28 mouse cellular contexts compared by ENCODE assay signal in the genomic region with DNA sequence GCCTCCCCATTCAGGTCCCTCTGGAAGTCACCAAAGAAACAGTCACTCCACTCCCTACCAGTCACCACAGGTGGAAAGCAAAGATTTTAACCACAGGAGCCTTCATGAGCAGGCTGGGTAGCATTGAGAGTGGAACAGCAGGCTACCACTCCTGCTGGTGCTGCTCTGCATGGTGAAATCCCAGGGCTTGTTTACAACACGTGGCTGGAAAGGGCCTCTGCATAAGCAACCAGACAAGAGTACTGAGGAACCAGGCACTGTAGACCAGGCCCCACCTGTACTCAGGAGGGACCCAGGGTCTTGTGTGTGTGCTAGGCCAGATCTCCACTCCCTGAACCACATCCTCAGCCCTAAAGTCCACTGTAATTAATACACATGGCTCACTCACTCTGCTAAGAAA. TPM values are rescaled to one million over a fixed set of nuclear protein-coding genes. Genes with fewer than 3 reads are reported as not detected.
DNase-seq lines count a peak whose midpoint lies in the region; ATAC-seq and TF ChIP-seq lines count a peak whose summit lies in the region.
"Had no signal": no experiment of that assay in that cellular context is flagged by ENCODE, and none has a peak within 500 bp of the region (broad histone marks: within the 10 kb centered on the region; RNA-seq: fewer than 3 reads in every experiment).

No protein-coding gene starts in this region.

- TF ChIP-seq POLR2A in kidney, adult 2 months (IDR thresholded peaks at IDR 0.05; ENCODE audit: low read depth, low read length), result no peak

- H3K27ac ChIP-seq in gastrocnemius, adult 2 months, result peak overlapping the region; percentile 99
- H3K27ac ChIP-seq in kidney, adult 2 months (ENCODE audit: insufficient read depth, low read depth, low read length), result peak overlapping the region; percentile 73
- no peak overlapping the region for H3K27ac ChIP-seq in midbrain, embryonic 11.5 days (ENCODE audit: low read depth, low read length)
- H3K27ac ChIP-seq in midbrain, embryonic 10.5 days (replicated peaks), result no peak overlapping the region
- H3K27ac ChIP-seq: forebrain, embryonic 13.5 days; hindbrain, embryonic 12.5 days; hindbrain, postnatal 0 days; macrophage; midbrain, embryonic 15.5 days had no signal

- ATAC-seq in midbrain, embryonic 11.5 days (ENCODE audit: low FRiP score), result no peak
- ATAC-seq: forebrain, embryonic 13.5 days; hindbrain, postnatal 0 days; lung, postnatal 0 days; midbrain, embryonic 15.5 days had no signal

- H3K27me3 ChIP-seq in kidney, adult 2 months (replicated peaks; ENCODE audit: control insufficient read depth, insufficient read depth, low read length), result no peaks in the 10 kb centered on the region
- no peaks in the 10 kb centered on the region for H3K27me3 ChIP-seq in midbrain, embryonic 11.5 days (ENCODE audit: control insufficient read depth, insufficient read depth, low read length)
- H3K27me3 ChIP-seq in midbrain, embryonic 10.5 days (ENCODE audit: low read depth, poor library complexity, severe bottlenecking), result no peaks in the 10 kb centered on the region
- H3K27me3 ChIP-seq: forebrain, embryonic 13.5 days; hindbrain, embryonic 12.5 days; intestine, embryonic 15.5 days; kidney, embryonic 15.5 days; midbrain, embryonic 15.5 days had no signal

- H3K36me3 ChIP-seq in kidney, adult 2 months (ENCODE audit: control insufficient read depth, insufficient read depth, low read length), result 0 out of 2 replicates have a peak, but pooled peaks cover 1% of the 10 kb centered on the region
- H3K36me3 ChIP-seq in midbrain, embryonic 11.5 days (ENCODE audit: control insufficient read depth, insufficient read depth, low read length), result no peaks in the 10 kb centered on the region
- H3K36me3 ChIP-seq in midbrain, embryonic 10.5 days, result no peaks in the 10 kb centered on the region
- H3K36me3 ChIP-seq: heart, embryonic 12.5 days; hindbrain, embryonic 12.5 days; kidney, embryonic 15.5 days; midbrain, embryonic 15.5 days had no signal

- intact Hi-C loops in gastrocnemius, adult 2 months (cut with DNase I), result loop anchor here (1.0 to 2.0 kb wide), 2 partner anchors 14 to 39 kb away; no protein-coding TSS in a partner anchor
- intact Hi-C loops in gastrocnemius, postnatal 36 days (cut with DNase I), result no loop called here
- intact Hi-C loops in left cerebral cortex, postnatal 14 days (cut with DNase I), result loop anchor here (10.0 kb wide), 1 partner anchor 248 kb away; no protein-coding TSS in a partner anchor

- no peak overlapping the region for H3K4me2 ChIP-seq in midbrain, embryonic 11.5 days
- H3K4me2 ChIP-seq: forebrain, embryonic 13.5 days; heart, embryonic 12.5 days; hindbrain, embryonic 12.5 days; intestine, embryonic 15.5 days; kidney, embryonic 15.5 days; midbrain, embryonic 15.5 days had no signal

- TF ChIP-seq CTCF in gastrocnemius, adult 2 months (IDR thresholded peaks at IDR 0.05), result no peak
- no peak for TF ChIP-seq CTCF in kidney, adult 2 months (conservative IDR thresholded peaks at IDR 0.05; ENCODE audit: insufficient read depth, insufficient read length, low read depth, low read length)

- peaks cover 55% of the 10 kb centered on the region for H3K4me1 ChIP-seq in kidney, adult 2 months (ENCODE audit: control insufficient read depth, insufficient read depth, low read length)
- H3K4me1 ChIP-seq in midbrain, embryonic 11.5 days (ENCODE audit: control insufficient read depth, insufficient read depth, low read length), result no peaks in the 10 kb centered on the region
- H3K4me1 ChIP-seq in midbrain, embryonic 10.5 days, result no peaks in the 10 kb centered on the region
- H3K4me1 ChIP-seq: forebrain, embryonic 13.5 days; hindbrain, embryonic 12.5 days; midbrain, embryonic 15.5 days had no signal

- H3K4me3 ChIP-seq in gastrocnemius, adult 2 months, result peak overlapping the region; percentile 47
- no peak overlapping the region for H3K4me3 ChIP-seq in kidney, adult 2 months (ENCODE audit: insufficient read depth, low read depth, low read length)
- H3K4me3 ChIP-seq in midbrain, embryonic 11.5 days (ENCODE audit: low read depth, low read length), result no peak overlapping the region
- no peak overlapping the region for H3K4me3 ChIP-seq in midbrain, embryonic 10.5 days
- H3K4me3 ChIP-seq: forebrain, embryonic 13.5 days; heart, embryonic 12.5 days; hindbrain, embryonic 12.5 days; intestine, embryonic 15.5 days; kidney, embryonic 15.5 days; midbrain, embryonic 15.5 days had no signal

- DNase-seq in gastrocnemius, adult 2 months, result peak; percentile 18
- no peak for DNase-seq in gastrocnemius, postnatal 36 days
- DNase-seq in kidney, adult 2 months, result no peak
- no peak for DNase-seq in kidney, postnatal 4 days
- DNase-seq in midbrain, embryonic 11.5 days (ENCODE audit: low spot score, missing footprints), result peak; percentile 49
- no peak for DNase-seq in midbrain, embryonic 10.5 days (ENCODE audit: low spot score)
- DNase-seq in left cerebral cortex, postnatal 14 days (ENCODE audit: low spot score in 2 of 2), result no peak
- DNase-seq: cerebellum, adult 11 months; cerebellum, adult 9-10 months; cerebellum, postnatal 36 days; gastrocnemius, postnatal 14 days; heart, adult 18-20 months; layer of hippocampus, adult 9-11 months; liver; lung, adult 18-20 months; right cerebral cortex, postnatal 25 days; spleen, adult 18-20 months; thymus, adult 2 months; thymus, postnatal 36 days had no signal

- WGBS in kidney, adult 2 months, result 7% methylated on average over 1 of the region's 1 CpGs
- 4% methylated on average over 1 of the region's 1 CpGs for WGBS in midbrain, embryonic 11.5 days
- 7% methylated on average over 1 of the region's 1 CpGs for WGBS in midbrain, embryonic 10.5 days

- no peak overlapping the region for H3K9ac ChIP-seq in midbrain, embryonic 11.5 days (ENCODE audit: low read length)
- H3K9ac ChIP-seq: forebrain, embryonic 13.5 days; heart, embryonic 12.5 days; hindbrain, embryonic 12.5 days; intestine, embryonic 15.5 days; kidney, embryonic 15.5 days; midbrain, embryonic 15.5 days had no signal

- no peaks in the 10 kb centered on the region for H3K9me3 ChIP-seq in midbrain, embryonic 11.5 days (ENCODE audit: control insufficient read depth, low read length)
- H3K9me3 ChIP-seq in midbrain, embryonic 10.5 days (replicated peaks), result no peaks in the 10 kb centered on the region
- H3K9me3 ChIP-seq: forebrain, embryonic 13.5 days; heart, embryonic 12.5 days; hindbrain, embryonic 12.5 days; intestine, embryonic 15.5 days; kidney, embryonic 15.5 days; midbrain, embryonic 15.5 days had no signal

RNA-seq across cellular contexts. Expression of a gene that starts 22.6 kb away (rescaled TPM):
- 1,000 to 10,000 TPM in 1 of 2 experiments, 100 to 1,000 TPM in 1; 633 to 1,638 TPM for total RNA-seq in gastrocnemius, adult 2 months (2021)
- total RNA-seq in gastrocnemius, postnatal 36 days (2021), result 1,000 to 10,000 TPM in 1 of 2 experiments, 100 to 1,000 TPM in 1; 793 to 1,026 TPM
- polyA plus RNA-seq in kidney, adult 2 months (2012; rRNA removed), result 157 and 179 TPM in 2 replicates
- 0.93 and 1.8 TPM in 2 replicates for polyA plus RNA-seq in midbrain, embryonic 11.5 days (2014; fragmentation: Nextera tagmentation; extraction: Ambion mirVana)
- polyA plus RNA-seq in midbrain, embryonic 10.5 days (2016; fragmentation: Nextera tagmentation; extraction: Ambion mirVana), result 0.90 and 1.3 TPM in 2 replicates
- 10 to 100 TPM; 31.3 to 34.9 TPM for total RNA-seq in left cerebral cortex, postnatal 14 days (2021)

Comparison
In these comparisons a context has a peak if more than half of its experiments do, and no peak if none do; other contexts are left out.
1. DNase-seq: peak in gastrocnemius, adult 2 months (single experiment) and midbrain, embryonic 11.5 days (single experiment); none in gastrocnemius, postnatal 36 days (0 of 2), kidney, adult 2 months (single experiment), kidney, postnatal 4 days (0 of 2), midbrain, embryonic 10.5 days (single experiment) and left cerebral cortex, postnatal 14 days (0 of 2).
2. H3K27ac ChIP-seq: peak in gastrocnemius, adult 2 months (single experiment) and kidney, adult 2 months (single experiment); none in midbrain, embryonic 11.5 days (single experiment) and midbrain, embryonic 10.5 days (single experiment).
3. RNA of a gene that starts 22.6 kb away (total RNA-seq): 633 to 1,638 TPM in gastrocnemius, adult 2 months and 793 to 1,026 TPM in gastrocnemius, postnatal 36 days; 31.3 to 34.9 TPM in left cerebral cortex, postnatal 14 days; every median in the first group is over 10 times any median in the second.